Mouse (Mus musculus) midbrain, embryonic 12.5 days (tissue): ENCODE measurements around the gene Kcnn1. TPM values are rescaled to one million over a fixed set of nuclear protein-coding genes. Genes with fewer than 3 reads are reported as not detected.

Source experiments
- ATAC-seq: fragments of 200-750 bp; cut with Nextera tagmentation; 2 replicates; pipeline ENCODE4 v1.8.0; 2017; ENCODE audit warnings: low read depth, moderate TSS enrichment, moderate library complexity; ENCODE audit not compliant: low FRiP score
- H3K27ac ChIP-seq: fragments of 300-500 bp; sonication (generic); replicated peaks from 2 replicates; pipeline ENCODE4 v1.5.1; 2016; ENCODE audit warnings: mild to moderate bottlenecking
- H3K27me3 ChIP-seq: fragments of 300-500 bp; sonication (generic); 2 replicates; pipeline ENCODE4 v1.6.1; 2016; ENCODE audit warnings: mild to moderate bottlenecking
- H3K36me3 ChIP-seq: fragments of 300-500 bp; sonication (generic); 2 replicates; pipeline ENCODE4 v1.6.1; 2016
- H3K4me1 ChIP-seq: fragments of 300-500 bp; sonication (generic); 2 replicates; pipeline ENCODE4 v1.6.1; 2016
- H3K4me2 ChIP-seq: fragments of 300-500 bp; sonication (generic); replicated peaks from 2 replicates; pipeline ENCODE4 v1.6.1; 2016; ENCODE audit warnings: mild to moderate bottlenecking, moderate library complexity
- H3K4me3 ChIP-seq: fragments of 300-500 bp; sonication (generic); 2 replicates; pipeline ENCODE4 v1.5.1; 2016; ENCODE audit warnings: mild to moderate bottlenecking
- H3K9ac ChIP-seq: fragments of 300-500 bp; sonication (generic); replicated peaks from 2 replicates; pipeline ENCODE4 v1.6.1; 2016; ENCODE audit warnings: mild to moderate bottlenecking, moderate library complexity
- H3K9me3 ChIP-seq: fragments of 300-500 bp; sonication (generic); 2 replicates; pipeline ENCODE4 v1.6.1; 2016; ENCODE audit warnings: mild to moderate bottlenecking
- WGBS: fragments of 180-500 bp; shearing (Covaris S2); methylation state at CpG from one replicate; pipeline ENCODE4 v1.1.7; 2016; 5-methylcytosine and 5-hydroxymethylcytosine counted together
- polyA plus RNA-seq: library from polyadenylated mRNA; unstranded; fragments of >200 nt; fragmentation: Nextera tagmentation; extraction: Ambion mirVana; gene quantifications from 2 replicates; pipeline ENCODE4 v1.2.1, GENCODE M21; 2016

Kcnn1 gene
- polyA plus RNA-seq, 1 experiment from 2014 or later = 27.4 TPM

DNA sequence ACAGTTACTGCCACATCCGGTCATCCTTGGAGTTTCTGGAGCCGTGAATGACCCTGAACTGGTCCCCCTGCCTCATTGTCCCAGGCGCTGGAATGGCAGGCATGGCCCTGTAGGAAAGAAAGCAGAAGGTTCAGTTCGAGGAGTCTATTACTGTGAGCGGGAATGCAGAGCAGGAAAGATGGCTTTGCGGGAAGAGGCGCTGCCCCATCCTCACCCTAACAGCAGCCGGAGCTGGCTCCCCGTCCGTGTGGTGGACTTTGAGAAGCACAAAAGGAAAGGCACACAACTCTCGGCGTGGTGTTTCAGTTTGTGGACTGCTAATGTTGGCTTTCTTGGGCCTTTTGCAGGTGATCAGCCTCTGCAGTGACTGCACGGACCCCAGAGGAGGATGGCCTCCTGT is 11.4 kb upstream of the Kcnn1 start:
- no peak overlapping the region for H3K27ac ChIP-seq
- no peaks in the 10 kb centered on the region for H3K36me3 ChIP-seq
- 89% methylated on average over 13 of the region's 13 CpGs for WGBS
- no peak for ATAC-seq
- H3K4me1 ChIP-seq = peaks cover 13% of the 10 kb centered on the region
- H3K9ac ChIP-seq = no peak overlapping the region
- no peaks in the 10 kb centered on the region for H3K27me3 ChIP-seq
- H3K9me3 ChIP-seq = no peaks in the 10 kb centered on the region
- no peak overlapping the region for H3K4me3 ChIP-seq
- no peak overlapping the region for H3K4me2 ChIP-seq

DNA sequence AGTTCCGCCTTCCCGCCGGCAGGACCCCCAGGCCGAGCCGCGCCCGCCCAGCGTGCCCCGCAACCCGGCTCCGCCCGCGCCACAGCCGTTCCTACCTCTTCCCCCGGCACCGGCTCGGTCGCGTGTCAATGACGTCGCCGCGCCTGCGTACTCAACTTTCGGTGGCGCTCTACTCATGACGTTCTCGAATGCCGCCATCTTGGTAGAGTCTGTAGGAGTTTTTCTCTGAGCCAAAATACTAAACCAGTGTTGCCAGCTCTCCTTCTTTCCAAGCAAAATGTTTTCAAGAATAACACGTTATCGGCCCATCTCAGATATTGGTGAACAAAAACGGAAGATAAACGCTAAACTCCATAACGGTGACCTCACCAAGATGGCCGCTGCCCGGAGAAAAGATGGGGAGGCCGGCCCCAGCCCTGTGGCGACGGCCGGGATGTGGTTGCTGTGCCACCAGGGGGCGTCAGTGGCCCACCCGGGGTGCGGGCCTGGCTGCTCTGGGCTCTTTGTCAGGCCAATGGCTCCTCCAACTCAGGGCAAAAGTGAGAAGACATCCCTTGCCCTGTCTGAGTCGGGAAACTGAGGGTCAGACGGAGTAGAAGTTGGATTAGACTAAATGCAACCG is 10.4 kb upstream of the Kcnn1 start, which contains the start of gene Ccdc124:
Gene Ccdc124 (minus strand): TSS at position 572 of the 622 bp plus-strand sequence.
- Histone ChIP-seq H3K9me3 (no peaks in the 10 kb centered on the region), H3K36me3 (no peaks in the 10 kb centered on the region), H3K4me1 (peaks cover 23% of the 10 kb centered on the region), H3K4me2 (peak within 1 kb of the TSS; percentile 87), H3K27ac (peak within 1 kb of the TSS; percentile 80), H3K27me3 (peaks cover 6% of the 10 kb centered on the region; the same call in 1 of the 2 replicates), H3K9ac (peak within 1 kb of the TSS; percentile 73), H3K4me3 (peak within 1 kb of the TSS; percentile 77)
- peak; percentile 90 for ATAC-seq
- 1% methylated on average over 46 of the region's 46 CpGs for WGBS

- Histone ChIP-seq H3K4me1 (peaks cover 30% of the 10 kb centered on the region), H3K27me3 (peaks cover 12% of the 10 kb centered on the region), H3K9ac (peak overlapping the region; percentile 73), H3K4me3 (peak overlapping the region; percentile 77), H3K9me3 (no peaks in the 10 kb centered on the region), H3K4me2 (peak overlapping the region; percentile 87), H3K36me3 (peaks cover 6% of the 10 kb centered on the region), H3K27ac (peak overlapping the region; percentile 80)
- no peak for ATAC-seq
- WGBS = 6% methylated on average over 31 of the region's 31 CpGs
Measured at GRCm38 (mm10) chr8:70872643-70873363, 9.7 kb upstream of the Kcnn1 start.

DNA sequence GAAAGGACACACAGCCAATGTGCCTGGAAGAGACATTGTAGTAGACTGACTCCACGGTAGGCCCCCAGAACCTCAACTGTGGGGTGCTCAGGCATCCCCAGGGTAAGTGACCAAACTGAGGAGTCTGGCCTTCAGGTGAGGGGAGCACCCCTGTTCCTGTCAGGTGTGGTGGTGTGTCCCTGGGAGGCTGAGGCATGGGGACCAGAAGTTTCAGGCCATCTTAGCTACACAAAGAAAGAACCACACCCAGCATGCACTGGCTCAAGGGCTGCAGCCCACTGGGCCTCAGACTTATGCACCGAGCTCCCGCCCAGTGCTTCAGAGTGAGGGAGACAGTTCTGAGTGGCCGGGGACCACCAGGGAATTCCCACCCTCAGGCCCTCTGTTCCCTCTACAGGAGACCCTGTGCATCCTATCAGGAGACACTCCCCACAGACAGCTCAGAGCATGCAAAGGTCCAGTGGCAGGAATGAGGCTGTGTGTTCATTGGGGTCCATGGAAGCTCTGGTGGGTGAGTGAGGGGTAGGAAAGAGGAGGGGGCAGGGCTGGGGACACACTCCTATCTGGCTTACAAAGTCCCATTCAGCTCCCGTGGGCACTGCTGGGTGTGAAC is 8.2 kb upstream of the Kcnn1 start:
- H3K4me3 ChIP-seq = no peak overlapping the region
- 0 out of 2 replicates have a peak overlapping the region, but pooled peaks have one; percentile 25 for H3K9ac ChIP-seq
- no peaks in the 10 kb centered on the region for H3K9me3 ChIP-seq
- 88% methylated on average over 5 of the region's 5 CpGs for WGBS
- peaks cover 38% of the 10 kb centered on the region for H3K4me1 ChIP-seq
- peaks cover 12% of the 10 kb centered on the region for H3K27me3 ChIP-seq
- peaks cover 9% of the 10 kb centered on the region for H3K36me3 ChIP-seq
- H3K4me2 ChIP-seq = no peak overlapping the region
- no peak overlapping the region for H3K27ac ChIP-seq
- ATAC-seq = no peak

- H3K9ac ChIP-seq = peak overlapping the region; percentile 41; the same call in 1 of the 2 replicates
- peaks cover 9% of the 10 kb centered on the region for H3K36me3 ChIP-seq
- no peak for ATAC-seq
- WGBS = 46% methylated on average over 16 of the region's 16 CpGs
- peaks cover 12% of the 10 kb centered on the region for H3K27me3 ChIP-seq
- H3K27ac ChIP-seq = peak overlapping the region; percentile 81
- no peak overlapping the region for H3K4me2 ChIP-seq
- H3K4me1 ChIP-seq = peaks cover 47% of the 10 kb centered on the region
- no peak overlapping the region for H3K4me3 ChIP-seq
- no peaks in the 10 kb centered on the region for H3K9me3 ChIP-seq
Measured at GRCm38 (mm10) chr8:70869601-70870041, 6.6 kb upstream of the Kcnn1 start.

GRCm38 (mm10) chr8:70869199-70869571 is 6.1 kb upstream of the Kcnn1 start:
- H3K36me3 ChIP-seq = peaks cover 9% of the 10 kb centered on the region
- peak overlapping the region; percentile 41; the same call in 1 of the 2 replicates for H3K9ac ChIP-seq
- H3K27ac ChIP-seq = peak overlapping the region; percentile 81
- H3K4me1 ChIP-seq = peaks cover 52% of the 10 kb centered on the region
- peaks cover 12% of the 10 kb centered on the region for H3K27me3 ChIP-seq
- H3K9me3 ChIP-seq = no peaks in the 10 kb centered on the region
- H3K4me2 ChIP-seq = peak overlapping the region; percentile 34
- WGBS = 40% methylated on average over 5 of the region's 5 CpGs
- no peak overlapping the region for H3K4me3 ChIP-seq
- ATAC-seq = no peak

DNA sequence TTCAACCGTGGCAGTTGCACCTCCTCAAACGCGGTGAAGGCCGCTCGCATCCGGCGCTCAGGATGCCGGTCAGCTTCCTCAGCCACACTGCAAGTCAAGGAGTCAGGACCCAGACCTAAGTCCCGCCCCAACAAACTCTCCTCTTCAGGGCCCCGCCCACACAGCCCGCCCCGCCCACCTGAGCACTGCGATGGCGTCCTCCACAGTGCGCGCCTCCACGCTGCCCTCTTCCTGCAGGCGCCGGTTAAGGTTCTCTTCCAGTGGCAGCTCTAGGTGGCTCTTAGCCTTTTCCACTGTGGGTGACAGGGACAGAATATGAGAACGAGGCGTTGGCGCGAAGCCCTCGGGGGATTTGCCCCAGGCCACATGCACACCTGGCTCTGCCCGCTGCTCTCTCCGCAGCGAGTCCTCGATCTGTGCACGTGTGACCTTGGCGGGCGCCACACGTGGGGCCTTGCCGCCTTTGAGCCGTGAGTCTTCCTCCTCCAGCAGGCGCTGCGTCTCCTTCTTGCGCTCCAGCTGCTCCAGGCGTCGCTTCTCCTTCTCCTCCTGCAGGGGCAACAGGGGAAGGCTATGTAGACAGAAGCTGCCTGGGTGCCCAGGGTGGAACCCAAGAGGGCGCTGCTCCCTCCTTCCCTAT is 5.6 kb upstream of the Kcnn1 start:
- H3K27me3 ChIP-seq = peaks cover 12% of the 10 kb centered on the region
- WGBS = 11% methylated on average over 40 of the region's 40 CpGs
- H3K4me2 ChIP-seq = peak overlapping the region; percentile 34
- peaks cover 57% of the 10 kb centered on the region for H3K4me1 ChIP-seq
- H3K9me3 ChIP-seq = no peaks in the 10 kb centered on the region
- ATAC-seq = no peak
- H3K27ac ChIP-seq = peak overlapping the region; percentile 81
- H3K9ac ChIP-seq = peak overlapping the region; percentile 41; the same call in 1 of the 2 replicates
- peaks cover 9% of the 10 kb centered on the region for H3K36me3 ChIP-seq
- H3K4me3 ChIP-seq = peak overlapping the region; percentile 11; the same call in 1 of the 2 replicates

- Histone ChIP-seq H3K9me3 (no peaks in the 10 kb centered on the region), H3K36me3 (peaks cover 9% of the 10 kb centered on the region), H3K4me2 (peak overlapping the region; percentile 80), H3K9ac (peak overlapping the region; percentile 55; the same call in 1 of the 2 replicates), H3K27ac (peak overlapping the region; percentile 96), H3K4me3 (no peak overlapping the region), H3K4me1 (peaks cover 67% of the 10 kb centered on the region), H3K27me3 (peaks cover 27% of the 10 kb centered on the region)
- 83% methylated on average over 7 of the region's 7 CpGs for WGBS
- ATAC-seq = no peak
Measured at GRCm38 (mm10) chr8:70866566-70866965, 3.5 kb upstream of the Kcnn1 start.

GRCm38 (mm10) chr8:70866001-70866520 is 3.0 kb upstream of the Kcnn1 start:
- H3K4me3 ChIP-seq = peak overlapping the region; percentile 58
- peaks cover 70% of the 10 kb centered on the region for H3K4me1 ChIP-seq
- peak; percentile 5 for ATAC-seq

GRCm38 (mm10) chr8:70865350-70866000 is 2.4 kb upstream of the Kcnn1 start:
- peak overlapping the region; percentile 97 for H3K27ac ChIP-seq
- peaks cover 33% of the 10 kb centered on the region for H3K27me3 ChIP-seq
- peak; percentile 82 for ATAC-seq
- H3K4me2 ChIP-seq = peak overlapping the region; percentile 80
- WGBS = under 1% methylated on average over 46 of the region's 46 CpGs
- H3K9me3 ChIP-seq = no peaks in the 10 kb centered on the region
- H3K9ac ChIP-seq = peak overlapping the region; percentile 79
- peaks cover 70% of the 10 kb centered on the region for H3K4me1 ChIP-seq
- H3K4me3 ChIP-seq = peak overlapping the region; percentile 58
- H3K36me3 ChIP-seq = peaks cover 9% of the 10 kb centered on the region

More at GRCm38 (mm10) chr8:70866001-70866520, 3.0 kb upstream of the Kcnn1 start:
- Histone ChIP-seq H3K27ac (peak overlapping the region; percentile 96), H3K4me2 (peak overlapping the region; percentile 80), H3K9ac (peak overlapping the region; percentile 55; the same call in 1 of the 2 replicates), H3K9me3 (no peaks in the 10 kb centered on the region), H3K36me3 (peaks cover 9% of the 10 kb centered on the region), H3K27me3 (peaks cover 32% of the 10 kb centered on the region)
- 7% methylated on average over 12 of the region's 12 CpGs for WGBS

DNA sequence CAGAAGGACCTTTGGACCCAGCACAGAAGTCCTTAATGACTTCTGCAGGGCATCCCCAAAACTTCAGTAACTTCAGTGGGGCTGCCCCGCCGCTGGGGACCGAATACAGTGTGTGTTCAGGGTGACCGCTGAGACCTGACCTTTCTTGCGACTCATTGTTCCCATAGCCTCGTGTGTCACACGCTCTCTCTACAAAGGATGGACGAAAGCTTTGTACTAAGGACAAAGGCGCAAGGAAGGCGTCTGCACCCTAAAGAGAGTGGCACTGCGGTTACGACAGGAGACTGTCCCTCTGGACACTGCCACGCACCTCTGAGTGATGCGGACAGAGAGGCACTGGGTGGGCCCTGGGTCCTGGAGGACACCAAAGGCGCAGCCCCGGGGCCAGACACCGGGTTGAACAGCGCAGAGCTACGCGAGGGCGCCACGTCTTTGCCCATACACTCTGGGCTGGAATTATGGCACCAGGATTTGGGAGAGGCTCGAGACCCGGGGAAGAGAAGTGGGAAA is 1.7 kb upstream of the Kcnn1 start:
- Histone ChIP-seq H3K27ac (peak overlapping the region; percentile 97), H3K27me3 (peaks cover 33% of the 10 kb centered on the region), H3K9ac (peak overlapping the region; percentile 79), H3K9me3 (no peaks in the 10 kb centered on the region), H3K36me3 (peaks cover 9% of the 10 kb centered on the region), H3K4me3 (peak overlapping the region; percentile 58), H3K4me2 (peak overlapping the region; percentile 80), H3K4me1 (peaks cover 75% of the 10 kb centered on the region)
- 1% methylated on average over 24 of the region's 24 CpGs for WGBS
- ATAC-seq = peak; percentile 29
